Mouse (Mus musculus) midbrain, embryonic 11.5 days (tissue): ENCODE results near the gene B020031M17Rik. TPM values are rescaled to one million over a fixed set of nuclear protein-coding genes. Genes with fewer than 3 reads are reported as not detected.
A peak's percentile ranks its signal among the peaks of the same experiment; 100 is the strongest.
"Not testable (repeated sequence)": the region's sequence is repeated elsewhere in the genome, so short reads cannot be mapped to it uniquely, and the experiment has no call there.

Experiments used
- ATAC-seq: fragments of 200-750 bp; cut with Nextera tagmentation; 2 replicates; pipeline ENCODE4 v1.8.0; 2017; ENCODE audit warnings: moderate TSS enrichment, moderate library complexity; ENCODE audit not compliant: low FRiP score
- DNase-seq: peaks from one replicate; pipeline ENCODE4 v3.0.0; 2015; ENCODE audit warnings: low spot score; ENCODE audit errors: missing footprints
- H3K27ac ChIP-seq: fragments of 300-500 bp; sonication (generic); 2 replicates; pipeline ENCODE4 v1.5.1; 2014; ENCODE audit warnings: low read depth, low read length
- H3K27me3 ChIP-seq: fragments of 300-500 bp; sonication (generic); 2 replicates; pipeline ENCODE4 v1.6.1; 2014; ENCODE audit warnings: mild to moderate bottlenecking, low read length, moderate library complexity, mixed read lengths; ENCODE audit not compliant: control insufficient read depth, insufficient read depth
- H3K36me3 ChIP-seq: fragments of 300-500 bp; sonication (generic); 2 replicates; pipeline ENCODE4 v1.6.1; 2014; ENCODE audit warnings: mild to moderate bottlenecking, low read length, moderate library complexity, mixed read lengths; ENCODE audit not compliant: control insufficient read depth, insufficient read depth
- H3K4me1 ChIP-seq: fragments of 300-500 bp; sonication (generic); 2 replicates; pipeline ENCODE4 v1.6.1; 2014; ENCODE audit warnings: low read length; ENCODE audit not compliant: control insufficient read depth, insufficient read depth
- H3K4me2 ChIP-seq: fragments of 300-500 bp; sonication (generic); 2 replicates; pipeline ENCODE4 v1.6.1; 2014; ENCODE audit warnings: mild to moderate bottlenecking, moderate library complexity
- H3K4me3 ChIP-seq: fragments of 300-500 bp; sonication (generic); 2 replicates; pipeline ENCODE4 v1.5.1; 2014; ENCODE audit warnings: low read depth, low read length
- H3K9ac ChIP-seq: fragments of 300-500 bp; sonication (generic); 2 replicates; pipeline ENCODE4 v1.6.1; 2014; ENCODE audit warnings: low read length
- H3K9me3 ChIP-seq: fragments of 300-500 bp; sonication (generic); 2 replicates; pipeline ENCODE4 v1.6.1; 2016; ENCODE audit warnings: low read length; ENCODE audit not compliant: control insufficient read depth
- WGBS: fragments of 180-500 bp; shearing (Covaris S2); extraction: QIAGEN DNeasy Blood & Tissue Kit; methylation state at CpG from one replicate; pipeline ENCODE4 v1.1.7; 2014; 5-methylcytosine and 5-hydroxymethylcytosine counted together
- polyA plus RNA-seq: library from polyadenylated mRNA; unstranded; fragments of >200 nt; fragmentation: Nextera tagmentation; extraction: Ambion mirVana; gene quantifications from 2 replicates; pipeline ENCODE4 v1.2.1, GENCODE M21; 2014

The B020031M17Rik gene
- polyA plus RNA-seq, 1 experiment from 2014 or later: not detected

DNA sequence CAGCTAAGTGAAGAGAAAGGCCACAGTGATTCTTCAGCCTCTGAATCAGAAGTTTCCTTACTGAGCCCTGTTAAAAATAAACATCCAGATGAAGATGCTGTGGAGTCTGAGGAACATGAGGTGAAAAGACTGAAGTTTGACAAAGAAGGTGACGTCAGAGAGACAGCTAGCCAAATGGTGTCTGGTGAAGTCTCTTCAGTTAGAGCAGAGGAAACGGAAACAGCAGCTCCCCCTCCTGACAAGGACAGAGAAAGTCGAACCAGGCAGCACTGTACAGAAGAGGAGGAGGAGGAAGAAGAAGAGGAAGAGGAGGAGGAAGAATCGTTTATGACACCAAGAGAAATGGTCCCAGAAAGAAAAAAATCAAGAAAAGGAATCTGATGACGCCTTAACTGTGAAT is 12.2 kb upstream of the B020031M17Rik start:
- H3K27ac ChIP-seq, H3K27me3 ChIP-seq, H3K4me3 ChIP-seq, H3K4me1 ChIP-seq, DNase-seq, H3K36me3 ChIP-seq, H3K4me2 ChIP-seq, H3K9ac ChIP-seq, H3K9me3 ChIP-seq: not testable (repeated sequence)
- no CpG with 5 or more reads among the region's 5 CpGs for WGBS
- peak; percentile 38; the same call in 1 of the 2 replicates for ATAC-seq

DNA sequence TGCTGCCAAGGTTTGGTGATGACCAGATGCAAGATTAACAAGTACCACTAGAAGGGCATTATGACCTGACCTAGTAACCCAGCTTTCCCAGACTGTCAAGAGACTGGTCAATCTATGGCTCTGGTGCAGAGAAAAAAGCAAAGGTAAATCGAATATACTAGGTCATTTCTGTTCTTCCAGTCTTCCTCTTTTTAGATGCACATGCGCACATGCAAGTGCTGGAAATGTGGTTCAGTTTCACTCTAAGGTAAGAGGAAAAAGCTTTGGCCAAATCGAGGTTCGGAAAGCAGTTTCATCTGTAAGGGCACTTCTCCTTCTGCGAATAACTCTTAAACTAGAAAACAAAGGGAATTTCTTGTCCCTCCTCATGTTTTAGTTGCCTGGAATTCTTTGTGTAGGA is 5.0 kb upstream of the B020031M17Rik start:
- H3K9ac ChIP-seq, H3K27me3 ChIP-seq, H3K36me3 ChIP-seq, H3K27ac ChIP-seq, H3K4me1 ChIP-seq, ATAC-seq, H3K9me3 ChIP-seq, H3K4me3 ChIP-seq, H3K4me2 ChIP-seq, DNase-seq: not testable (repeated sequence)
- WGBS: no CpG with 5 or more reads among the region's 5 CpGs

DNA sequence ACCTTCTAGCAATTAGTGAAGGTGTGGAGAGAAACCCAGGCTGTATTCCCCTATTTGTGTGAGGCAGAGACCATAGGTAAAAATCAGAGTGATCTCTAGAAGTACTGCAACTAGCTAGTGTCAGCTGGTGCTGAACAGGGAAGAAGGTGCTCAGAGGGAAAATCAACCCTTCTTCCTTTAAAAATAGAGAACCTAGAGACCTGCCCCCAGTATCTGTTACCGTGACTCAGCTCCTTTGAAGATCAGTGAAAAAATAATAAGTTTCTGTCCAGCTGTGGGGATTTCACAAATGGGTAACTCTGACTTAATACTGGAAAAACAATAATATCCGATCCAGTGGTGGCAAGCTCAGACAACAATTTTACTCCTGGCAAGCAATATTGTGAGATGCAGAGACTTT is 4.5 kb upstream of the B020031M17Rik start:
- H3K4me1 ChIP-seq, H3K9ac ChIP-seq, H3K4me2 ChIP-seq, H3K36me3 ChIP-seq, H3K9me3 ChIP-seq, DNase-seq, H3K27me3 ChIP-seq, H3K4me3 ChIP-seq, H3K27ac ChIP-seq, ATAC-seq: not testable (repeated sequence)
- WGBS: 74% methylated on average over 2 of the region's 2 CpGs

DNA sequence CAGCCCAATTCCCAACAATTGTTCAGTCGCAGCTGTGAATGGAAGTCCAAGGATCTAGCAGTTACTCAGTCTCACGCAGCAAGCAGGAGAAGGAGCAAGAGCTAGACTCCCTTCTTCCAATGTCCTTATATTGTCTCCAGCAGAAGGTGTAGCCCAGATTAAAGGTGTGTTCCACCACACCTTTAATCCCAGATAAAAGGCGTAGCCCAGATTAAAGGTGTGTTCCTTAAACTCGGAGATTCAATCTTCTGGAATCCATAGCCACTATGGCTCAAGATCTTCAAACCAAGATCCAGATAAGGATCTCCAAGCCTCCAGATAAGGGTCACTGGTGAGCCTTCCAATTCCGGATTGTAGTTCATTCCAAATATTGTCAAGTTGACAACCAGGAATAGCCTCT is 21.4 kb downstream of the B020031M17Rik start, which contains the start of gene Gm21761:
TSS of gene Gm21761 (minus strand) at position 101 of the 400 bp plus-strand sequence.
- H3K27ac ChIP-seq, DNase-seq, H3K27me3 ChIP-seq, H3K4me2 ChIP-seq, H3K4me3 ChIP-seq, H3K9me3 ChIP-seq, H3K36me3 ChIP-seq, H3K4me1 ChIP-seq, H3K9ac ChIP-seq, ATAC-seq: not testable (repeated sequence)
- WGBS: no CpG with 5 or more reads among the region's 5 CpGs

DNA sequence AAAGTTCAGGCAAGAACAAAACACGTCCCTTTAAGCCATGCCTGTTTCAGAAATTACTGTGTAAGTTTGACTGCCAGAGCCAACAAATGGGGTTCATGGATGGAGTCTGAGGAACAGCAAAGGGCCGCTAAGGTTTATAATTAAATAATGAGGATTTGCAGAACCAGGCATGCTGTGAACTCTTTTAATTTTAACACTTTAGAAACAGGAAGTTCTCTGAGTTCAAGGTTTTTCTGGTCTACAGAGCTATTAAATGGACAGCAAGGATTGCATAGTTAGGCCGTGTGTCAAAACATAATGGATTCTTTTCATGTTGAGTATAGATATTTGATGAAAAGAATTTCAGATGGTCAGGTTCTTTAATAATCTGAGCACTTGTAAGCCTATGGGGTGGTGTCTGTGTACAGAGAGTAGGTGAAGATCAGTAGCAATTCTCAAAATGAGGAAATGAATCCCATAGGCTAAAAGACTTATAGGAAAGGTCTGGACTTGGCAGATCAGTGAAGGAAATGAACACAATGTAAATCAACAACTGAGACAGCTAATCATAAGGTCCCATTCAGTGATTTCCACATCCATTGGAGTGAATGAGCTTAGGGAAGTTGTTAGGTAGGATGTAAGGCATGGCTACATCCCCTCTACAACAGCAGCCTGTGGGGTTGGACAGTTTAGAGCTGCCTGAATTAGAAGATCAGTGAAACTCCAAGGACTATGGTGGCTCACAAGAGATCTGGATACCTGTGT is 25.8 kb downstream of the B020031M17Rik start:
- not testable (repeated sequence) for H3K27ac ChIP-seq, DNase-seq, H3K4me1 ChIP-seq, H3K9ac ChIP-seq, H3K36me3 ChIP-seq, ATAC-seq, H3K27me3 ChIP-seq, H3K4me3 ChIP-seq, H3K4me2 ChIP-seq, H3K9me3 ChIP-seq
- 82% methylated on average over 2 of the region's 3 CpGs for WGBS

DNA sequence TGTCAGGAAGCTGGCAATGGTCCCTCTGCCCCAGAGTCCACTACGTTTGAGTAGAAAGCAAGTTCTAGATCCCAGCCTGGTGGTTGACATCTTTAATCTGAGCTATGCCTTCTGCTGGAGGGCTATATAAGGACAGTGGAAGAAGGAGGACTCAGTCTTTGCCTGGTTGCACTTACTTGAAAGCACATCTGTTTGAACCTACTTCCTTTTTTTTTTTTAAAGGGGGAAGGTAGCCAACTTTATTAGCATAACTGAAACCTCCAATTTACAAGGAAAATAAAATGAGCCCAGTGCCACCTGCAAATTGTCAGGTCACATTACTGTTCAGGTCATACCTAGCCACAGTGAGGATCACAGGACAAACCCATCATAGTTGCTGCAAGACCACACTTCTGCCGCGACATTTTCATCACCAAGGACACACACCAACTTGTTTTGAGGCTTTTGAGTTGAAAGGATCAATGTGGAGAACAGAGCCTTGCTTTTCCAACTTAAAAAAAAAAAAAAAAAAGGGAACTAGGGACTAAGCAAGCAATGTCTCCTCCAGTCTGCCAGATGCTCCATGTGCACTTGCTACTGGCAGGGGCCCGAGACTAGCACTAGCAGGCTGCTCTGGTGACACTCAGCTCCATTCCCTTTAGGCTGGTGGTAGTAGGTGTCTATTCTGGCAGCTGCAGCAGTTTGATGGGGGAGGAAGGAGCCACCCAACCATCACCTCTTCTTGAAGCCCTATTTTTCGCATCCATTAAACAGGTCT is 33.5 kb downstream of the B020031M17Rik start:
- H3K9me3 ChIP-seq, H3K36me3 ChIP-seq, ATAC-seq, DNase-seq, H3K27me3 ChIP-seq, H3K4me1 ChIP-seq, H3K27ac ChIP-seq, H3K4me2 ChIP-seq, H3K9ac ChIP-seq, H3K4me3 ChIP-seq: not testable (repeated sequence)
- WGBS: 89% methylated on average over 4 of the region's 5 CpGs

DNA sequence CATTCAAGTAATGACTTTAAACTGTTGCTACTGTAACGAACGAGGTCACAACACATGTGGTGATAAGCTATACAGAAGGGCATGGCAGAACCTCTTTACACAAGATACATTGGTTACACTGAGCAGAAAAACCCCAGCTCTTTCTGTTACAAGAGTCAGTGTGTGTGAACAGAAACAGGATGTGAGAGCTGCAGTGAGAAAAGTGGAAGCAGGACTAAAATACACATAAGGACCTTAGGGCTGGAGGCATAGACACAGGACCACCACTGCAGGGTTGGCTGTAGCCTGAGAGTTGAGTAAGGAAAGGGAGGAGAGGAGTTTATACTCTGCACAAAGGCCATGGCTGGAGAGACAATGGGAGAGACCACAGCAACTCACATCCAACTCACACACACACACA is 34.2 kb downstream of the B020031M17Rik start:
- H3K4me3 ChIP-seq, H3K4me2 ChIP-seq, H3K9me3 ChIP-seq, H3K27me3 ChIP-seq, H3K4me1 ChIP-seq, H3K27ac ChIP-seq, H3K36me3 ChIP-seq, ATAC-seq, DNase-seq, H3K9ac ChIP-seq: not testable (repeated sequence)
- WGBS: 77% methylated on average over 2 of the region's 2 CpGs

Other genes starting within 250 kb of the B020031M17Rik start
- 1.9 and 2.4 TPM in 2 replicates for gene Nim1k, start 194.9 kb downstream of the B020031M17Rik start, polyA plus RNA-seq
- gene Zfp131, start 159.9 kb downstream of the B020031M17Rik start, polyA plus RNA-seq: 44.2 and 49.4 TPM in 2 replicates
- gene AF067063, start 120.6 kb downstream of the B020031M17Rik start, polyA plus RNA-seq: not detected in 2 replicates
- gene D13Ertd608e, start 114.8 kb downstream of the B020031M17Rik start, polyA plus RNA-seq: not detected in 2 replicates
- not detected in 2 replicates for gene Tcstv1, start 56.0 kb downstream of the B020031M17Rik start, polyA plus RNA-seq
- not detected in 2 replicates for gene Gm21761, start 21.5 kb downstream of the B020031M17Rik start, polyA plus RNA-seq
- gene Gm36079, start 76.2 kb upstream of the B020031M17Rik start, polyA plus RNA-seq: not detected in 2 replicates
- gene Gm21188, start 101.4 kb upstream of the B020031M17Rik start, polyA plus RNA-seq: not detected in 2 replicates
- gene Gm20767, start 189.4 kb upstream of the B020031M17Rik start, polyA plus RNA-seq: not detected in 2 replicates
- gene Gm21818, start 221.6 kb upstream of the B020031M17Rik start, polyA plus RNA-seq: not detected in 2 replicates